ENCODE assay signal across 8 mouse cellular contexts in genomic region chr3:84952135-84952534, GRCm38 (mm10).
A peak's percentile ranks its signal among the peaks of the same experiment; 100 is the strongest.
DNase-seq lines count a peak whose midpoint lies in the region; ATAC-seq and TF ChIP-seq lines count a peak whose summit lies in the region.
"Had no signal": no experiment of that assay in that cellular context is flagged by ENCODE, and none has a peak within 500 bp of the region (broad histone marks: within the 10 kb centered on the region; RNA-seq: fewer than 3 reads in every experiment).

No protein-coding gene starts in this region.

- peak overlapping the region; percentile 86 for H3K27ac ChIP-seq in forebrain, embryonic 10.5 days
- H3K27ac ChIP-seq in heart, postnatal 0 days (ENCODE audit: low read depth): peak overlapping the region; percentile 22; the same call in 1 of the 2 replicates
- no peak overlapping the region for H3K27ac ChIP-seq in liver, embryonic 12.5 days
- H3K27ac ChIP-seq in thymus, adult 2 months (ENCODE audit: control insufficient read depth, insufficient read depth, low read length): no peak overlapping the region
- H3K27ac ChIP-seq: macrophage had no signal

- H3K9me3 ChIP-seq in forebrain, embryonic 10.5 days: no peaks in the 10 kb centered on the region
- no peaks in the 10 kb centered on the region for H3K9me3 ChIP-seq in heart, postnatal 0 days (replicated peaks; ENCODE audit: control insufficient read depth, low read length)
- H3K9me3 ChIP-seq in liver, embryonic 12.5 days (replicated peaks): no peaks in the 10 kb centered on the region

- no peaks in the 10 kb centered on the region for H3K27me3 ChIP-seq in forebrain, embryonic 10.5 days (ENCODE audit: poor library complexity, severe bottlenecking)
- no peaks in the 10 kb centered on the region for H3K27me3 ChIP-seq in heart, postnatal 0 days (ENCODE audit: control insufficient read depth, insufficient read depth, low read length)
- H3K27me3 ChIP-seq in liver, embryonic 12.5 days (replicated peaks): no peaks in the 10 kb centered on the region
- H3K27me3 ChIP-seq in thymus, adult 2 months (ENCODE audit: control insufficient read depth, insufficient read depth, low read length): no peaks in the 10 kb centered on the region

- DNase-seq in brain, embryonic 18.5 days (ENCODE audit: low read depth, low spot score): peak; percentile 72
- peak; percentile 64 for DNase-seq in forebrain, embryonic 10.5 days (ENCODE audit: extremely low spot score, low spot score)
- DNase-seq in heart, postnatal 0 days (ENCODE audit: low spot score): peak; percentile 43
- DNase-seq in kidney, postnatal 36 days: peak; percentile 49 to 63
- DNase-seq in ovary, adult 18-20 months (ENCODE audit: low spot score): peak; percentile 71
- no peak for DNase-seq in thymus, adult 2 months

- no peak for TF ChIP-seq EP300 in heart, postnatal 0 days (IDR thresholded peaks at IDR 0.05; ENCODE audit: low read depth)

- peak overlapping the region; percentile 22; the same call in 1 of the 2 replicates for H3K9ac ChIP-seq in heart, postnatal 0 days (replicated peaks; ENCODE audit: low read depth, low read length)
- H3K9ac ChIP-seq in liver, embryonic 12.5 days: no peak overlapping the region

- H3K4me2 ChIP-seq in heart, postnatal 0 days (ENCODE audit: low read depth, low read length): peak overlapping the region; percentile 57
- peak overlapping the region; percentile 34 for H3K4me2 ChIP-seq in liver, embryonic 12.5 days

- H3K4me1 ChIP-seq in forebrain, embryonic 10.5 days: peaks cover 37% of the 10 kb centered on the region
- peaks cover 8% of the 10 kb centered on the region for H3K4me1 ChIP-seq in heart, postnatal 0 days (ENCODE audit: control insufficient read depth, insufficient read depth)
- H3K4me1 ChIP-seq in liver, embryonic 12.5 days: no peaks in the 10 kb centered on the region; the same call in 1 of the 2 replicates
- H3K4me1 ChIP-seq in thymus, adult 2 months (replicated peaks; ENCODE audit: control insufficient read depth, insufficient read depth, low read length): no peaks in the 10 kb centered on the region

- H3K4me3 ChIP-seq in forebrain, embryonic 10.5 days: peak overlapping the region; percentile 57
- H3K4me3 ChIP-seq in heart, postnatal 0 days (ENCODE audit: low read depth, low read length): peak overlapping the region; percentile 31
- H3K4me3 ChIP-seq in liver, embryonic 12.5 days: no peak overlapping the region; the same call in 1 of the 2 replicates
- H3K4me3 ChIP-seq in thymus, adult 2 months (ENCODE audit: control insufficient read depth, insufficient read depth, low read length): no peak overlapping the region

- no peak for TF ChIP-seq CTCF in heart, postnatal 0 days (IDR thresholded peaks at IDR 0.05; ENCODE audit: low read depth)
- TF ChIP-seq CTCF in thymus, adult 2 months (IDR thresholded peaks at IDR 0.05; ENCODE audit: borderline replicate concordance, control insufficient read depth, extremely low read depth, insufficient read depth, low read length, poor library complexity): no peak

- H3K36me3 ChIP-seq in forebrain, embryonic 10.5 days (replicated peaks): no peaks in the 10 kb centered on the region
- no peaks in the 10 kb centered on the region for H3K36me3 ChIP-seq in heart, postnatal 0 days (replicated peaks; ENCODE audit: control insufficient read depth, insufficient read depth, low read length)
- no peaks in the 10 kb centered on the region for H3K36me3 ChIP-seq in liver, embryonic 12.5 days
- H3K36me3 ChIP-seq in thymus, adult 2 months (ENCODE audit: control insufficient read depth, insufficient read depth, low read length): no peaks in the 10 kb centered on the region

- no peak for TF ChIP-seq POLR2A in thymus, adult 2 months (IDR thresholded peaks at IDR 0.05; ENCODE audit: control insufficient read depth, extremely low read depth, insufficient read depth, low read length, poor library complexity)

- 28% methylated on average over 13 of the region's 13 CpGs for WGBS in forebrain, embryonic 10.5 days
- WGBS in heart, postnatal 0 days: 17% methylated on average over 13 of the region's 13 CpGs
- WGBS in liver, embryonic 12.5 days (ENCODE audit: insufficient replicate concordance): 65% methylated on average over 13 of the region's 13 CpGs
- WGBS in thymus, adult 2 months: 92% methylated on average over 13 of the region's 13 CpGs

- peak; percentile 82 for ATAC-seq in heart, postnatal 0 days (ENCODE audit: insufficient read depth, low read depth)
- ATAC-seq in liver, embryonic 12.5 days: no peak

Comparison
In these comparisons a context has a peak if more than half of its experiments do, and no peak if none do; other contexts are left out.
1. H3K27ac ChIP-seq: peak in forebrain, embryonic 10.5 days (single experiment) and heart, postnatal 0 days (single experiment); none in liver, embryonic 12.5 days (single experiment) and thymus, adult 2 months (single experiment).
2. H3K4me3 ChIP-seq: peak in forebrain, embryonic 10.5 days (single experiment) and heart, postnatal 0 days (single experiment); none in liver, embryonic 12.5 days (single experiment) and thymus, adult 2 months (single experiment).